Mouse (Mus musculus): ENCODE measurements around the gene St7.

DNA sequence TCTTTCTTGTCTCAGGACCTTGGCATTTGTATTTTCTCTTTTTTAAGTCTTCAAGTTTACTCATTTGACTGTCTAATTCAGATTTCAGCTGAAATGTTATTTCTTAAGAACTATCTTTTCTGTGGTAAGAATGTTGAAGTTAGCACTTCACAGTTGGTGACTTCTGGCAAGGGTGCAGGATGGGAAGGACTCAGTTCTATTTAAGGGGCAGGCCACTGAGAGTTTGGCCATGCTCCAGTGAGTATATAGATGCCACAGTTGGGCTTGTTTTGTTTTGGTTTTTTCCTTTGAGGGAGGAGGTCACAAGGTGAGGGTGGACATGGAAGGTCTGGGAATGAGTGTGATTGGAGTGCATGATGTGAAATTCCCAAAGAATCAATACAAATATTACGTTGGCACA, 95.1 kb downstream of the St7 start:
- TF ChIP-seq POLR2A (IDR thresholded peaks at IDR 0.05; ENCODE audit: borderline replicate concordance, control insufficient read depth, low read depth, low read length) (no peak), CTCF (IDR thresholded peaks at IDR 0.05; ENCODE audit: control insufficient read depth, insufficient read depth, low read length) (no peak)
